Mouse (Mus musculus) G1E (cell line): ENCODE measurements at regions not wholly inside any gene's neighbourhood (a gene's known extent, or its start where the extent isn't known, plus 50 kb on each side); places are given as distances from the start of the nearest gene placed in this dataset.

Experiments used
- ATAC-seq: 2 replicates; pipeline ENCODE4 v1.8.0; 2016; ENCODE audit warnings: mild to moderate bottlenecking; ENCODE audit not compliant: insufficient number of reproducible peaks, poor library complexity, low FRiP score, severe bottlenecking; ENCODE audit errors: extremely low read depth
- DNase-seq: peaks from one replicate; pipeline ENCODE4 v3.0.0; 2012; ENCODE audit warnings: low spot score
- H3K27me3 ChIP-seq: 2 replicates; pipeline ENCODE4 v1.6.1; 2012; ENCODE audit warnings: mild to moderate bottlenecking, low read length, inconsistent platforms; ENCODE audit not compliant: insufficient read depth
- H3K36me3 ChIP-seq: replicated peaks from 2 replicates; pipeline ENCODE3; 2012; ENCODE audit warnings: mild to moderate bottlenecking, inconsistent platforms
- H3K4me1 ChIP-seq: 2 replicates; pipeline ENCODE4 v1.6.1; 2012; ENCODE audit warnings: low read depth, low read length, inconsistent platforms, mixed read lengths; ENCODE audit not compliant: insufficient read depth
- H3K4me3 ChIP-seq: 2 replicates; pipeline ENCODE4 v1.5.1; 2012; ENCODE audit warnings: low read depth, mild to moderate bottlenecking, inconsistent platforms, low read length, moderate library complexity, mixed read lengths
- H3K9me3 ChIP-seq: replicated peaks from 2 replicates; pipeline ENCODE4 v1.6.1; 2012; ENCODE audit warnings: inconsistent platforms
- CTCF ChIP-seq: IDR thresholded peaks from 2 replicates; pipeline ENCODE4 v1.5.1; 2012; ENCODE audit warnings: low read depth, low read length, inconsistent platforms, mixed read lengths
- GATA1 ChIP-seq: IDR thresholded peaks from 2 replicates; pipeline ENCODE4 v1.6.1; 2012; ENCODE audit warnings: borderline replicate concordance, low read length, inconsistent platforms, mixed read lengths
- GATA2 ChIP-seq: IDR thresholded peaks from 2 replicates; pipeline ENCODE4 v1.6.1; 2012; ENCODE audit warnings: low read depth, low read length, inconsistent platforms, borderline replicate concordance
- POLR2AphosphoS5 ChIP-seq: IDR thresholded peaks from 2 replicates; pipeline ENCODE4 v1.6.1; 2012; ENCODE audit warnings: low read depth, low read length, inconsistent platforms; ENCODE audit not compliant: insufficient replicate concordance
- TAL1 ChIP-seq: conservative IDR thresholded peaks from 2 replicates; pipeline ENCODE4 v1.6.1; 2012; ENCODE audit warnings: low read depth, low read length, inconsistent platforms, mixed read lengths

- peak; percentile 11 for DNase-seq
- no peaks in the 10 kb centered on the region for H3K36me3 ChIP-seq
Observed at GRCm38 (mm10) chr6:31883726-31884125, 166.3 kb upstream of the 1700012A03Rik start.

GRCm38 (mm10) chr6:31874616-31875015 lies 175.4 kb upstream of the 1700012A03Rik start:
- TF ChIP-seq GATA1 (no peak), GATA2 (no peak)
- H3K9me3 ChIP-seq = no peaks in the 10 kb centered on the region
- ATAC-seq (no peak), DNase-seq (no peak)
- H3K4me1 ChIP-seq = no peaks in the 10 kb centered on the region
- H3K27me3 ChIP-seq = no peaks in the 10 kb centered on the region
- H3K36me3 ChIP-seq = no peaks in the 10 kb centered on the region
- no peak overlapping the region for H3K4me3 ChIP-seq

More at GRCm38 (mm10) chr6:31883726-31884125, 166.3 kb upstream of the 1700012A03Rik start:
- H3K4me3 ChIP-seq = no peak overlapping the region
- H3K4me1 ChIP-seq = no peaks in the 10 kb centered on the region
- no peak for ATAC-seq
- no peak for TF ChIP-seq CTCF
- no peak for TF ChIP-seq GATA2
- TF ChIP-seq TAL1 = no peak
- TF ChIP-seq POLR2AphosphoS5 = no peak
- TF ChIP-seq GATA1 = no peak
- H3K27me3 ChIP-seq = no peaks in the 10 kb centered on the region
- no peaks in the 10 kb centered on the region for H3K9me3 ChIP-seq

- no peaks in the 10 kb centered on the region for H3K9me3 ChIP-seq
- no peaks in the 10 kb centered on the region for H3K36me3 ChIP-seq
- TF ChIP-seq CTCF = no peak
- TF ChIP-seq POLR2AphosphoS5 = no peak
- TF ChIP-seq GATA2 = no peak
- H3K4me3 ChIP-seq = no peak overlapping the region
- ATAC-seq = no peak
- no peak for DNase-seq
- H3K4me1 ChIP-seq = no peaks in the 10 kb centered on the region
- H3K27me3 ChIP-seq = no peaks in the 10 kb centered on the region
Observed at GRCm38 (mm10) chr6:31873911-31874310, 176.1 kb upstream of the 1700012A03Rik start.

DNA sequence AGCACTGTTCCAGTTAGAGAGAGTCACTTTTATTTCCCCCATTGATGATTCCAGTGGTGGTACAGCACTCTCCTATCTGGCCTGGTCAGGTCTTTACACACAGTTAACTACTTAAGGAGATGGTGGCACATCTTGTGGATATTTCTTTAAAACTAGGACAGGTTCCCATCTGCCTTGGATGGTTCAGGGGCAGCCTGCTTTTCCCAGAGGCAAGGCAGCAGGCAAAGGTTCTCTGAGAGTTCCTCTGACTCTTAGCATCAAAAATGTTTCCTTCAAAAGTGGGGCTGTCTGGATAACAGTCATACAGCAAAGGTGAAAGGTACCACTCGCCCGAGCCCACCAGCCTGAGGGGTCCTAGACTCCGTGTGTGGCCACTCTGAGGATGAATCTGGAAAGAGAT lies 178.3 kb upstream of the 1700012A03Rik start:
- Histone ChIP-seq H3K4me1 (no peaks in the 10 kb centered on the region), H3K36me3 (no peaks in the 10 kb centered on the region), H3K4me3 (no peak overlapping the region), H3K27me3 (no peaks in the 10 kb centered on the region), H3K9me3 (no peaks in the 10 kb centered on the region)
- no peak for TF ChIP-seq TAL1
- no peak for TF ChIP-seq POLR2AphosphoS5
- no peak for TF ChIP-seq GATA1
- no peak for TF ChIP-seq GATA2
- TF ChIP-seq CTCF = no peak
- no peak for ATAC-seq
- DNase-seq = no peak

- no peak for TF ChIP-seq CTCF
- no peak for TF ChIP-seq TAL1
- TF ChIP-seq GATA2 = no peak
- H3K36me3 ChIP-seq = no peaks in the 10 kb centered on the region
Observed at GRCm38 (mm10) chr6:31861996-31862395, 188.1 kb upstream of the 1700012A03Rik start.

GRCm38 (mm10) chr6:31859621-31860020 lies 190.4 kb upstream of the 1700012A03Rik start:
- DNase-seq (no peak), ATAC-seq (no peak)
- no peaks in the 10 kb centered on the region for H3K9me3 ChIP-seq
- H3K27me3 ChIP-seq = no peaks in the 10 kb centered on the region
- H3K4me1 ChIP-seq = no peaks in the 10 kb centered on the region
- no peaks in the 10 kb centered on the region for H3K36me3 ChIP-seq
- no peak overlapping the region for H3K4me3 ChIP-seq
- TF ChIP-seq GATA1 (no peak), GATA2 (no peak), TAL1 (no peak), CTCF (no peak), POLR2AphosphoS5 (no peak)

More at GRCm38 (mm10) chr6:31861996-31862395, 188.1 kb upstream of the 1700012A03Rik start:
- H3K4me1 ChIP-seq = no peaks in the 10 kb centered on the region
- no peaks in the 10 kb centered on the region for H3K27me3 ChIP-seq
- H3K4me3 ChIP-seq = no peak overlapping the region
- ATAC-seq (no peak), DNase-seq (no peak)
- H3K9me3 ChIP-seq = no peaks in the 10 kb centered on the region

DNA sequence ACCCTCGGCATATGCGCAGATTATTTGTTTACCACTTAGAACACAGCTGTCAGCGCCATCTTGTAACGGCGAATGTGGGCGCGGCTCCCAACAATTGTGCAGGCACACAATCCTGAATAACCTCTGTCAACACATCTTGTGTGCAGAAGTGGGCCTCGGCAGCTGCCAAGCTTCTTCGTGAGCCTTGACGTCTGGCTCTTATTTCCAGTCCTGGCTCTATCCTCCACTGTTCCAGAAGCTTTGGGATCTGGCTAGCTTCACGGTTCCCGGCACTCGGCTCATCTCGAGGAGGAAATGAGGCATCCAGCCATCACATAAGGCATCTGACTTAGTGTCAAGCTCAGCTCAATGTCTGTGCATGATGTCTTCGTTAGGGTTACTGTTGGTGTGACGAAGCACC lies 195.8 kb upstream of the 1700012A03Rik start:
- no peaks in the 10 kb centered on the region for H3K4me1 ChIP-seq
- H3K36me3 ChIP-seq = no peaks in the 10 kb centered on the region
- no peak for DNase-seq
- no peak for ATAC-seq
- no peak overlapping the region for H3K4me3 ChIP-seq
- H3K27me3 ChIP-seq = no peaks in the 10 kb centered on the region
- no peaks in the 10 kb centered on the region for H3K9me3 ChIP-seq
- TF ChIP-seq CTCF = no peak
- no peak for TF ChIP-seq TAL1
- no peak for TF ChIP-seq GATA2
- no peak for TF ChIP-seq GATA1
- TF ChIP-seq POLR2AphosphoS5 = no peak
